Mouse (Mus musculus) heart, adult 2 months (tissue): ENCODE results near the gene Ptges2. TPM values are rescaled to one million over a fixed set of nuclear protein-coding genes. Genes with fewer than 3 reads are reported as not detected.

Experiments used
- DNase-seq, 2 experiments: peaks; one replicate each; pipeline ENCODE4 v3.0.0; 2021
- H3K27ac ChIP-seq: fragments of 200-600 bp; 2 replicates; pipeline ENCODE4 v1.8.1; 2022
- H3K27me3 ChIP-seq: fragments of 200-500 bp; 2 replicates; pipeline ENCODE4 v1.6.1; 2012; ENCODE audit warnings: mild to moderate bottlenecking, low read length, inconsistent platforms, mixed read lengths; ENCODE audit not compliant: control insufficient read depth, insufficient read depth
- H3K36me3 ChIP-seq: fragments of 200-500 bp; 2 replicates; pipeline ENCODE4 v1.6.1; 2012; ENCODE audit warnings: low read length, inconsistent platforms; ENCODE audit not compliant: control insufficient read depth, insufficient read depth
- H3K4me1 ChIP-seq: fragments of 200-500 bp; 2 replicates; pipeline ENCODE4 v1.6.1; 2011; ENCODE audit warnings: low read length; ENCODE audit not compliant: control insufficient read depth, insufficient read depth
- H3K4me3 ChIP-seq: fragments of 200-600 bp; 2 replicates; pipeline ENCODE4 v1.8.1; 2022
- H3K79me2 ChIP-seq: fragments of 200-500 bp; replicated peaks from 2 replicates; pipeline ENCODE4 v1.6.1; 2012; ENCODE audit warnings: mild to moderate bottlenecking, inconsistent platforms, low read length, moderate library complexity, mixed read lengths; ENCODE audit not compliant: control insufficient read depth, insufficient read depth
- H3K9ac ChIP-seq: fragments of 200-500 bp; 2 replicates; pipeline ENCODE4 v1.6.1; 2012; ENCODE audit warnings: low read depth, mild to moderate bottlenecking, control low read depth, inconsistent platforms, low read length, mixed read lengths
- CTCF ChIP-seq: fragments of 200-600 bp; IDR thresholded peaks from 2 replicates; pipeline ENCODE4 v1.8.1; 2022; ENCODE audit warnings: antibody characterized with exemption, mild to moderate bottlenecking, moderate library complexity
- EP300 ChIP-seq: fragments of 200-500 bp; IDR thresholded peaks from 2 replicates; pipeline ENCODE4 v1.6.1; 2011; ENCODE audit warnings: low read depth, low read length, control low read depth; ENCODE audit not compliant: insufficient read depth
- POLR2A ChIP-seq: fragments of 200-500 bp; IDR thresholded peaks from 2 replicates; pipeline ENCODE4 v1.6.1; 2011; ENCODE audit warnings: mild to moderate bottlenecking, low read depth, low read length, control low read depth; ENCODE audit not compliant: insufficient read depth
- WGBS: fragments of 180-500 bp; shearing (Covaris S2); methylation state at CpG from one replicate; pipeline ENCODE4 v1.1.7; 2018; 5-methylcytosine and 5-hydroxymethylcytosine counted together
- intact Hi-C: fragments of 180-260 bp; cut with DNase I; formaldehyde crosslinking; loops from one replicate; pipeline ENCODE4 v1.15.1; 2025
- polyA plus RNA-seq: library from polyadenylated mRNA; depleted of rRNA; stranded (reverse); fragments of >200 nt; gene quantifications from 2 replicates; pipeline ENCODE4 v1.2.3, GENCODE M21; 2012
- total RNA-seq, 2 experiments: library from RNA; stranded (reverse); gene quantifications; 2 replicates each; pipeline ENCODE4 v1.2.3; 2021

Ptges2 gene
- total and polyA plus RNA-seq, 3 experiments = 58.6 to 68.8 (median 68.2) TPM

GRCm38 (mm10) chr2:32407144-32407824 is 11.6 kb downstream of the Ptges2 start:
- 70% methylated on average over 7 of the region's 7 CpGs for WGBS
- H3K4me1 ChIP-seq = no peaks in the 10 kb centered on the region
- H3K4me3 ChIP-seq = no peak overlapping the region
- no peak overlapping the region for H3K27ac ChIP-seq
- intact Hi-C loops = no loop called here
- H3K9ac ChIP-seq = no peak overlapping the region
- no peaks in the 10 kb centered on the region for H3K79me2 ChIP-seq
- no peaks in the 10 kb centered on the region for H3K27me3 ChIP-seq
- no peaks in the 10 kb centered on the region for H3K36me3 ChIP-seq
- no peak for DNase-seq
- TF ChIP-seq POLR2A (no peak), EP300 (no peak), CTCF (no peak)

- intact Hi-C loops = no loop called here
- Histone ChIP-seq H3K79me2 (no peaks in the 10 kb centered on the region), H3K27me3 (no peaks in the 10 kb centered on the region), H3K9ac (no peak overlapping the region), H3K4me3 (no peak overlapping the region), H3K27ac (no peak overlapping the region), H3K4me1 (no peaks in the 10 kb centered on the region), H3K36me3 (no peaks in the 10 kb centered on the region)
- WGBS = 80% methylated on average over 25 of the region's 25 CpGs
- TF ChIP-seq CTCF (no peak), POLR2A (no peak), EP300 (no peak)
- DNase-seq = no peak
Observed at GRCm38 (mm10) chr2:32408429-32409424, 13.0 kb downstream of the Ptges2 start.

GRCm38 (mm10) chr2:32411407-32411806 is 15.7 kb downstream of the Ptges2 start:
- Histone ChIP-seq H3K4me3 (no peak overlapping the region), H3K4me1 (no peaks in the 10 kb centered on the region), H3K27me3 (no peaks in the 10 kb centered on the region), H3K36me3 (no peaks in the 10 kb centered on the region), H3K27ac (no peak overlapping the region), H3K9ac (no peak overlapping the region), H3K79me2 (no peaks in the 10 kb centered on the region)
- intact Hi-C loops = no loop called here
- no peak for TF ChIP-seq EP300
- TF ChIP-seq POLR2A = no peak
- TF ChIP-seq CTCF = no peak
- WGBS = 77% methylated on average over 7 of the region's 7 CpGs
- DNase-seq = no peak

GRCm38 (mm10) chr2:32412742-32413531 is 17.2 kb downstream of the Ptges2 start:
- no peak for TF ChIP-seq EP300
- TF ChIP-seq CTCF = no peak
- no peak for TF ChIP-seq POLR2A
- no peak overlapping the region for H3K4me3 ChIP-seq
- intact Hi-C loops = no loop called here
- H3K27ac ChIP-seq = no peak overlapping the region
- no peak for DNase-seq
- H3K27me3 ChIP-seq = no peaks in the 10 kb centered on the region
- H3K4me1 ChIP-seq = no peaks in the 10 kb centered on the region
- WGBS = 81% methylated on average over 6 of the region's 6 CpGs
- H3K9ac ChIP-seq = no peak overlapping the region
- no peaks in the 10 kb centered on the region for H3K36me3 ChIP-seq
- H3K79me2 ChIP-seq = no peaks in the 10 kb centered on the region

GRCm38 (mm10) chr2:32413936-32414335 is 18.2 kb downstream of the Ptges2 start:
- Histone ChIP-seq H3K36me3 (no peaks in the 10 kb centered on the region; the same call in 1 of the 2 replicates), H3K9ac (no peak overlapping the region), H3K4me3 (no peak overlapping the region), H3K4me1 (peaks cover 2% of the 10 kb centered on the region), H3K27ac (no peak overlapping the region), H3K27me3 (no peaks in the 10 kb centered on the region), H3K79me2 (no peaks in the 10 kb centered on the region)
- no peak for DNase-seq
- intact Hi-C loops = no loop called here
- WGBS = 57% methylated on average over 5 of the region's 5 CpGs
- no peak for TF ChIP-seq POLR2A
